Mouse (Mus musculus) stomach, embryonic 14.5 days (tissue): Measurements from ENCODE around the gene Eef1a1. TPM values are rescaled to one million over a fixed set of nuclear protein-coding genes. Genes with fewer than 3 reads are reported as not detected.

Source experiments
- ATAC-seq: fragments of 200-750 bp; cut with Nextera tagmentation; 2 replicates; pipeline ENCODE4 v1.8.0; 2017; ENCODE audit warnings: low read depth, moderate TSS enrichment; ENCODE audit not compliant: insufficient number of reproducible peaks, insufficient read depth, low FRiP score
- H3K27ac ChIP-seq: fragments of 300-500 bp; sonication (generic); 2 replicates; pipeline ENCODE4 v1.5.1; 2014; ENCODE audit warnings: mild to moderate bottlenecking, low read length, moderate library complexity, mixed read lengths
- H3K27me3 ChIP-seq: fragments of 300-500 bp; sonication (generic); 2 replicates; pipeline ENCODE4 v1.6.1; 2014; ENCODE audit warnings: low read length, control low read depth, mixed read lengths; ENCODE audit not compliant: control insufficient read depth, insufficient read depth
- H3K36me3 ChIP-seq: fragments of 300-500 bp; sonication (generic); 2 replicates; pipeline ENCODE4 v1.6.1; 2014; ENCODE audit warnings: mild to moderate bottlenecking, control low read depth, low read length, moderate library complexity, mixed read lengths; ENCODE audit not compliant: control insufficient read depth, insufficient read depth
- H3K4me1 ChIP-seq: fragments of 300-500 bp; sonication (generic); 2 replicates; pipeline ENCODE4 v1.6.1; 2014; ENCODE audit warnings: low read length, control low read depth, mixed read lengths; ENCODE audit not compliant: control insufficient read depth, insufficient read depth
- H3K4me2 ChIP-seq: fragments of 300-500 bp; sonication (generic); replicated peaks from 2 replicates; pipeline ENCODE4 v1.6.1; 2014; ENCODE audit warnings: low read depth, low read length, control low read depth
- H3K4me3 ChIP-seq: fragments of 300-500 bp; sonication (generic); 2 replicates; pipeline ENCODE4 v1.5.1; 2014; ENCODE audit warnings: low read depth, low read length, control low read depth
- H3K9ac ChIP-seq: fragments of 300-500 bp; sonication (generic); replicated peaks from 2 replicates; pipeline ENCODE4 v1.6.1; 2014; ENCODE audit warnings: low read depth, mild to moderate bottlenecking, control low read depth, low read length, moderate library complexity, mixed read lengths
- H3K9me3 ChIP-seq: fragments of 300-500 bp; sonication (generic); 2 replicates; pipeline ENCODE4 v1.6.1; 2016; ENCODE audit warnings: low read depth, low read length, control low read depth; ENCODE audit not compliant: control insufficient read depth
- WGBS: fragments of 180-500 bp; shearing (Covaris S2); extraction: QIAGEN DNeasy Blood & Tissue Kit; methylation state at CpG from one replicate; pipeline ENCODE4 v1.1.7; 2014; 5-methylcytosine and 5-hydroxymethylcytosine counted together
- polyA plus RNA-seq: library from polyadenylated mRNA; unstranded; fragments of >200 nt; fragmentation: Nextera tagmentation; extraction: Ambion mirVana; gene quantifications from 2 replicates; pipeline ENCODE4 v1.2.1, GENCODE M21; 2014

Eef1a1 gene
- polyA plus RNA-seq, 1 experiment from 2014 or later = 5,798 TPM

DNA sequence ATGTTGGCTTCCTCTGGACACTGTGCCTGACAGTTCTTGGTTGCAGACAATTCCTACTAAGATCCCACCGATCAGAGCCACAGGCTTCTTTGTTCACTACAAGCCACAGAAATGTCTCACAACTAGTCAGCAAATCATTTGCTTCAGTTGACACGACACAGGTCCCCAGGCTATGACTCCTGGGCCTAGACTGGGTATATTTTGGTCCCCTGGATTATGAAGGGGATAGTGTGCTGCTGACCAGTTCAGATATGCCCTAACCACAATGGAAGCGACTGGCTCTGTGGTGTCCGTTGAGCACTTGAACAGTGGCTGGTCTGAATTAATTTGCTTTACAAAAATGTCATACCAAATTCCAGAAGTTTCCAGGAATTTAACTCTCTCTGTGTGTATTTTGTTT, 25.7 kb upstream of the Eef1a1 start:
- no peak overlapping the region for H3K4me2 ChIP-seq
- WGBS = 81% methylated on average over 4 of the region's 4 CpGs
- H3K9me3 ChIP-seq = no peaks in the 10 kb centered on the region
- H3K36me3 ChIP-seq = no peaks in the 10 kb centered on the region
- H3K9ac ChIP-seq = no peak overlapping the region
- ATAC-seq = no peak
- H3K4me3 ChIP-seq = no peak overlapping the region
- H3K27ac ChIP-seq = no peak overlapping the region
- H3K27me3 ChIP-seq = no peaks in the 10 kb centered on the region
- H3K4me1 ChIP-seq = no peaks in the 10 kb centered on the region

GRCm38 (mm10) chr9:78513776-78514500, 25.0 kb upstream of the Eef1a1 start:
- 58% methylated on average over 6 of the region's 6 CpGs for WGBS

GRCm38 (mm10) chr9:78511705-78512104, 22.8 kb upstream of the Eef1a1 start:
- Histone ChIP-seq H3K27ac (no peak overlapping the region), H3K4me2 (no peak overlapping the region), H3K9ac (no peak overlapping the region), H3K27me3 (no peaks in the 10 kb centered on the region), H3K4me1 (no peaks in the 10 kb centered on the region), H3K4me3 (no peak overlapping the region), H3K36me3 (no peaks in the 10 kb centered on the region), H3K9me3 (no peaks in the 10 kb centered on the region)
- 90% methylated on average over 5 of the region's 5 CpGs for WGBS
- no peak for ATAC-seq

More at GRCm38 (mm10) chr9:78513776-78514500, 25.0 kb upstream of the Eef1a1 start:
- H3K9ac ChIP-seq = no peak overlapping the region
- no peaks in the 10 kb centered on the region for H3K27me3 ChIP-seq
- no peak overlapping the region for H3K27ac ChIP-seq
- no peak overlapping the region for H3K4me3 ChIP-seq
- H3K4me2 ChIP-seq = no peak overlapping the region
- no peaks in the 10 kb centered on the region for H3K36me3 ChIP-seq
- H3K4me1 ChIP-seq = no peaks in the 10 kb centered on the region
- ATAC-seq = no peak
- H3K9me3 ChIP-seq = no peaks in the 10 kb centered on the region

GRCm38 (mm10) chr9:78508106-78508786, 19.3 kb upstream of the Eef1a1 start:
- ATAC-seq = no peak
- 78% methylated on average over 16 of the region's 16 CpGs for WGBS
- Histone ChIP-seq H3K9me3 (no peaks in the 10 kb centered on the region), H3K27ac (no peak overlapping the region), H3K9ac (no peak overlapping the region), H3K27me3 (no peaks in the 10 kb centered on the region), H3K36me3 (no peaks in the 10 kb centered on the region), H3K4me2 (no peak overlapping the region), H3K4me1 (peaks cover 1% of the 10 kb centered on the region), H3K4me3 (no peak overlapping the region)

DNA sequence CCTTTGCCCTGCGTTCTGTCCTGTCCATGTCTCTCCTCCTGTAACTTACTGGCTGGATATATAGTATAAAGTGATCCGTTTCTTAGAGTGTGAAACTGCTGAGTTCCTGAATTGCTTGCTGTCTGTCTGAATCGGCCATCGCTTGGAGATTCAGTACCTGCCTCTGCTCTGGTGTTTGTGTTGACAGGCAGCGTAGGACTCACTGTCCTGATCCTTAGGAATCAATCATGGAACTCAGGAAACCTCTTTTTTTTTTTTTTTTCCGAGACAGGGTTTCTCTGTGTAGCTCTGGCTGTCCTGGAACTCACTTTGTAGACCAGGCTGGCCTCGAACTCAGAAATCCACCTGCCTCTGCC, 17.7 kb upstream of the Eef1a1 start:
- Histone ChIP-seq H3K4me2 (no peak overlapping the region), H3K36me3 (no peaks in the 10 kb centered on the region), H3K27ac (no peak overlapping the region), H3K4me3 (no peak overlapping the region), H3K27me3 (no peaks in the 10 kb centered on the region), H3K4me1 (peaks cover 5% of the 10 kb centered on the region), H3K9ac (no peak overlapping the region), H3K9me3 (no peaks in the 10 kb centered on the region)
- 62% methylated on average over 7 of the region's 7 CpGs for WGBS
- no peak for ATAC-seq

DNA sequence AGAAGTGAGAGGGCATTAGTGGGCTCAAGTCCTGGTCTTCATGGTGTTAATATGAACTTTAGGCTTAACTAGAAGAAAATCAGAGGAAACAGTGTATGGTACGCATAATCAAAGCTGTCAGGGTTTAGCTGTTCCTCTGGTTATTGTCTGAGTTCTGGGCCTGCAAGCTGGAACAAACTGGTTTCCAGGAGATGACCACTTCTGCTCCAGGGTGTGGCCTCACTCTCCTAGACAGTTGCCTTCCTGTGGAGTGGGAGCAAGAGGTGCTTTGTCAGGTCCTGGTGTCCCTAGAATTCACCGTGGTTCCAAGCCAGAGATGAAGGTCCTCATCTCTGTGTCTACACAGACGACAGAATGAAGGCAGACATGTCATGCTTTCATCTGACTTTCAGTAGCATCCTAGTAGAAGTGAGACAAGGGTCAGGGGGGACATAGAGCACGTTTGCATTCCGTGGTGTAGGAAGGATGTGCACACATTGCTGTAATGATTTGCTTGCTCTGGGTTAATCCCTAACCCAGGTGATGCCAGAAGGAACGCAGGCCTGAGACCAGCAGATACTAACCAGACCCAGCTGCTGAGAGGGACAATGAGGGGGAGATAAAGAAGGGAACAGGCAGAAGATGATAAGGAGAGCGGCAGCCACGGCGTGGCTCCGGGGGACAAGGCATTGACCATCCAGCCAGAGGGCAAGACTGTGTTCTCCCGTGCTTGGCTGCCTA, 17.2 kb upstream of the Eef1a1 start:
- ATAC-seq = no peak

GRCm38 (mm10) chr9:78505223-78505622, 16.3 kb upstream of the Eef1a1 start:
- Histone ChIP-seq H3K9me3 (no peaks in the 10 kb centered on the region), H3K4me1 (peaks cover 5% of the 10 kb centered on the region), H3K9ac (no peak overlapping the region), H3K36me3 (no peaks in the 10 kb centered on the region), H3K4me2 (no peak overlapping the region), H3K27me3 (no peaks in the 10 kb centered on the region), H3K4me3 (no peak overlapping the region), H3K27ac (no peak overlapping the region)
- no peak for ATAC-seq
- WGBS = 94% methylated on average over 6 of the region's 6 CpGs

More for the DNA sequence above, 17.2 kb upstream of the Eef1a1 start:
- Histone ChIP-seq H3K4me3 (no peak overlapping the region), H3K9me3 (no peaks in the 10 kb centered on the region), H3K36me3 (no peaks in the 10 kb centered on the region), H3K9ac (no peak overlapping the region), H3K4me1 (peaks cover 5% of the 10 kb centered on the region), H3K4me2 (no peak overlapping the region), H3K27me3 (no peaks in the 10 kb centered on the region), H3K27ac (no peak overlapping the region)
- 36% methylated on average over 11 of the region's 11 CpGs for WGBS

DNA sequence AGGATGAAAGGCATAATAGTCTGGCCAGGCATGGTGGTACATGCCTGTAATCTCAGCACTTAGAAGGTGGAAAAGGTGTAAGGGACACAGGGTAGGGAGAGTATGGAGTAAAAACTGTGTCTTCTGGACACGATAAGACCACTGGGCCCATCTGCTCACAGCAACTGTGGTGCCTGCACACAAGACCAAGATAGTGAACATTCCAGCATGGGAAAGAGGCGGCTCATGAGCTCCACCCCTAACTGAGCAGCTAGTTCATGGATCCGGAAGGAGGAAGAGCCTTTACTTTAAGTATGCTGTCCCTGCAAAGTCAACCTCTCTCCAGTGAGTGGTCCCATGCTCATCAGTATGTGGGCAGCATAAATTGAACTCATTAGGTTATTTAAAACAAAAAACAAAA, 15.7 kb upstream of the Eef1a1 start:
- no peaks in the 10 kb centered on the region for H3K36me3 ChIP-seq
- H3K27me3 ChIP-seq = no peaks in the 10 kb centered on the region
- whole genome bisulfite sequencing = 82% methylated on average over 3 of the region's 3 CpGs
- ATAC-seq = no peak
- H3K4me3 ChIP-seq = no peak overlapping the region
- peaks cover 5% of the 10 kb centered on the region for H3K4me1 ChIP-seq
- H3K9me3 ChIP-seq = no peaks in the 10 kb centered on the region
- no peak overlapping the region for H3K9ac ChIP-seq
- H3K27ac ChIP-seq = no peak overlapping the region
- H3K4me2 ChIP-seq = no peak overlapping the region
